Mouse (Mus musculus) retina, adult 2 months (tissue): Measurements from ENCODE around the gene Oasl2.
"Not testable (repeated sequence)": the region's sequence is repeated elsewhere in the genome, so short reads cannot be mapped to it uniquely, and the experiment has no call there.

Experiments
- DNase-seq: peaks from one replicate; pipeline ENCODE4 v3.0.0-alpha.2; 2012; ENCODE audit warnings: low read depth, low spot score

The Oasl2 gene

DNA sequence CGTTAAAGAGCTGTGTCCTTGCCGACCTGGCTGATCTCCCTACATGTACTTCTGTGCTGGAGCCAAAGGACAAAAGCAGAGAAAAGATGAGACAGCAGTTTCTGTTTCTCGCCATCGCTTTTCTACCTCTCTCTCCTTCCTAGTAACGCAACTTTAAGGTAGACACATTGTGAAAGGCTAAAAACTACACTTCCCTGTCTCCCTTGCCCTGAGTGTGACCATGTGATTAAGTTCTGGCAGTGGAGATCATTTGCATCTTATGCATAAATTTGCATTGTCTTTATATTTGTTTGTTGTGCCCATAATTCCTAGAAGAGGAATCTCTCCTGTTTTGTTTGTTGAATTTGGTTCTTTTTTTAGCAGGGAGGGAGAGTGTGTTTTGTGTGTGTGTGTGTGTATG is 19.1 kb downstream of the Oasl2 start:
- DNase-seq = no peak

DNA sequence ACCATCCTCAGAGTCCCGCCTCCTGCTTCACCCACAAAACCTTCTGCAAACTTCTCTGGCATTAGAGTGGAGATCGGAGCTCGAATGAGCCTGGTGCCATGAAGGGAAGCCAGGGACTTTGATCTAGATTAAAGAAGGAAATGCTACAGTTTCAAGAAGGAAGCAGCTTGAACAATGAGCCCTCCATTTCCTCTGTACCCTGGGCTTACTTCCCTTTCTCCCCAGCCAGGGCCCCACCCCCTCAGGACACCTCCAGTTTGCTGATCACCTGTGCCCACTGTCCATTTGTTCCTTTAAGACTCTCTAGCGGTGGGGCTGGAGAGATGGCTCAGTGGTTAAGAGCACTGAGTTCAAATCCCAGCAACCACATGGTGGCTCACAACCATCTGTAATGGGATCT is 20.0 kb downstream of the Oasl2 start:
- no peak for DNase-seq

DNA sequence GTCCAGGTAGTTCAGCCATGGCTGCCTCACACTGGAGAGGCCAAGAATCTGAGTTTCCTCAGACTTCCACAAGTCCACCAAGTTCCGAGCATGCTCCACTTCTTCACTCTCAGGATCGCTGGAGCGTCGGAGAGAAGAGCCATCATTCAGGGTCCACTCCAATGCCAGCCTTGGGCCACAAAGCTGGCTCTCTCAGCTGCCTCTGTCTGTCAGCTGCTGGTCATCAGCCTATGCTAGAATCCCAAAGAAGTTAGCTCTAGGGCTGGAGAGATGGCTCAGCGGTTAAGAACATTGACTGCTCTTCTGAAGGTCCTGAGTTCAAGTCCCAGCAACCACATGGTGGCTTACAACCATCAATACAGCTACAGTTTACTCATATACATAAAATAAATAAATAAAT is 20.6 kb downstream of the Oasl2 start:
- not testable (repeated sequence) for DNase-seq

DNA sequence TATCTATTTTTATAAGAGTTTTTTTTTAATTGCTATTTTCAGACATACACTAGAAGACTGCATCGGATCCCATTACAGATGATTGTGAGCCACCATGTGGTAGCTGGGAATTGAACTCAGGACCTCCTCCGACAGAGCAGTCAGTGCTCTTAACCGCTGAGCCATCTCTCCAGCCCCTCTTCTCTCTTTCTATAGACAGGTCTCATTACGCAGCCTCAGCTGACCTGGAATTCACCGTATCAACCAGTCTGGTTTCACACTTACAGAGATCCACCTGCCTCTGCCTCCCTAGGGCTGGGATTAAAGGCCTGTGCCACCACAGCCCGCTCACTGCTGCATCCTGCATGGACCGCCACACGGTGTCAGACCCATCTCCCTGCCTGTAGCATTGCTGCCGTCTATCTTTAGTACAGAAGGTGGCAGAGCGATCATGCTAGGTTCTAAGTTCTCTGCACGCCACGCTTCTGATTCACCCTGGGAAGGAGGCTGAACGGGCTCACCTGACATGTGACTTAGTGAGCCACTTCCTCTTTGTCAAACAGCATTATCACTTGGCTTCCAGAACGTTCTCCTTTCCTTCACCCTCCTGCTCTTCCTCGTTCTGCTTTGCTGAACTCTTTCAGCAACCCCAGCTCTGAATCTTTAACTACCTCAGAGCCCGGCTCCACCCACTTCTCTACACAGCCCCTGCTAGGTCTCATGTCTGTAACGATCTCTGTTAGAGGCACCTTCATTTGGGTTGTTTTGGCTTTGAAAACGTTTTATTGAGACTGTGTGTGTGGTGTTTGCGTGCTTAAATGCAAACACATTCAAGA is 25.0 kb downstream of the Oasl2 start:
- DNase-seq = no peak

DNA sequence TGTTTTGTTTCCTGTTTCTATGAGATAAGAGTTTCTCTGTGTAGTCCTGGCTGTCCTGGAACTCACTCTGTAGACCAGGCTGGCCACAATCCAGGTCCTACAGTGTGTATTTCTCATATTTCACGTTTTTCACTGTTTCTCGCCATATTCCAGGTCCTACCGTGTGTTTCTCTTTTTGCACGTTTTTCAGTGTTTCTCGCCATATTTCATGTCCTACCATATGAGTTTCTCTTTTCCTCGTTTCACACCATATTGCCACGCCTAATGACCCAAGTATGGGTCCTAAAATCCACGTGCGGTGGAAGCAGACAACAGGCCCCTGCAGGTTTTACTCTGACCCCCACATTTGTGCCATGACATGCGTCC is 25.6 kb downstream of the Oasl2 start:
- DNase-seq = no peak

DNA sequence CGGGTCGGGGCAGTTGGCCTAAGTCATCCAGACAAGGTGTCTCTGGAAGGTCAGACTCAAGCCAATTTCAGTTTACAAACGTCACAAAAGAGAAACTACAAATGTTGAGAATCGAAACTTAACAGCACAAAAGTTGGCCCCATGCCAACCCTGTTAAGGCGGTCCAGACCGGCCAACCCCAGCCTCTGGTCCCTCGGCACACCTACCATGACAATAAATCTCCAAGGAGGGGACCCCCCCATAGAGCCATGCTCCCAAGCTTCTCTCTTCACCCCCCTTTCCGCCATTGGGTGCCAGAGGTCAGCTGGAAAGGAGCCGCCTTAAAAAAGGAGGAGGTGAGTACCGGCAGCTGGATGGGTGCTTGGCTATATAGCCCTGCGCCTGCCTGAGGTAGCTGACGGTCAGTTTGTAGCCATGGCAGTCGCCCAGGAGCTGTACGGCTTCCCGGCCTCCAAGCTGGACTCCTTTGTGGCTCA is 26.3 kb downstream of the Oasl2 start, which contains the start of gene Oasl1:
Gene Oasl1 (plus strand): TSS at position 243 of the 476 bp plus-strand sequence.
- DNase-seq = no peak

DNA sequence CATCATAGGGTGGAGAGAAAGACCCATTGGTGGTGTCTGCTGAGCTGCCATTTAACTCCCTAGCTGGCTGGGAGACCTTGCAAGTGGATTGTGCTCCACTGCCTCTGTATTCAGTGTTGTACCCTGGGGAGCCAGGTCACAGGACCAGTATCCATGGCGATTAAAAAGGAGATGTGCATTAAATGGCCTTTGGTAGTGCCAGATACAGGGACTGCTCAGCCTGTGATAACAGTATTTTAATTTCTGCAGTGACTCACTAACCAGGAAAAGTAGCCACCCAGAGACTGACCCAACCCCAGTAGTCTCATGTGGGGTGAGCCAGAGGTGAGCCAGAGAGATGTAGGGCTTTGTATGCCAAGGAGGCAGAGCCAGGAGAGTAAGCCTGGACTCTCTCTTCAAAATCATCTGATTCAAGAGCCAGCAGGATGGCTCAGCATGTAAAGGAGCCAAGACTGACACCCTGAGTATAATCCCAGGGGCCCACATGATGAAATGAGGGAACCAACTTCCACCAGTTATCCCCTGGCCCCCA is 29.5 kb downstream of the Oasl2 start:
- no peak for DNase-seq

DNA sequence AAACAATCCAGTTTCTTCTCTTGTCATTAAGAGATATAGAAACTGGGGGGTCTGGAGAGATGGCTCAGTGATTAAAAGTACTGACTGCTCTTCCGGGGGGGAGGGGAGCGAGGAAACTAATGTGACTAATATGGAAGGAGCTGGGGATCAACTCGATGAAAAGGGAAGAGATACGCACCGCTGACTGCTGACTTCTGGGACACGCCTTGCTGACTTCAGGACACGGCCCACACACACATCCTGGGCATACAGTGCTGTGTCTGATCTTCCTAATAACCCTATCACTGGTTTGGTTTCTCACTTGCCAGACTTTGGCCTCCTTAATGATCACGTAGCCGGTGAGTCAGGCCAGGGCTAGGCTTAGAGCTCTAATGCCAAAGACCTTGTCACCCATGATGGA is 30.0 kb downstream of the Oasl2 start:
- no peak for DNase-seq

DNA sequence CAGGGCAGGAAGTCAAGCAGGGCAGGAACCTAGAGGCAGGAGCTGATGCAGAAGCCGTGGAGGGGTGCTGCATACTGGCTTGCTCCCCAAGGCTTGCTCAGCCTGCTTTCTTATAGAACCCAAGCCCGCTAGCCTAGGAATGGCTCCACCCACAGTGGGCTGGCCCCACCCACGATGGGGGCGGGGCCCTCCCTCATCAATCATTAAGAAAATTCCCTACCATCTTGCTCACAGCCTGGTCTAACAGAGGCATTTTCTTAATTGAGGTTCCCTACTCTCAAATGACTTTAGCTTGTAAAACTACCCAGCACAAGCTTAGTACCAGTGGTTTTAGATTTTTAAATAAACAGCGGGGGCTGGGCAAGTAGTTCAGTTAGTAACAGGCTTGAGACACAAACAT is 34.9 kb downstream of the Oasl2 start:
- DNase-seq = no peak

DNA sequence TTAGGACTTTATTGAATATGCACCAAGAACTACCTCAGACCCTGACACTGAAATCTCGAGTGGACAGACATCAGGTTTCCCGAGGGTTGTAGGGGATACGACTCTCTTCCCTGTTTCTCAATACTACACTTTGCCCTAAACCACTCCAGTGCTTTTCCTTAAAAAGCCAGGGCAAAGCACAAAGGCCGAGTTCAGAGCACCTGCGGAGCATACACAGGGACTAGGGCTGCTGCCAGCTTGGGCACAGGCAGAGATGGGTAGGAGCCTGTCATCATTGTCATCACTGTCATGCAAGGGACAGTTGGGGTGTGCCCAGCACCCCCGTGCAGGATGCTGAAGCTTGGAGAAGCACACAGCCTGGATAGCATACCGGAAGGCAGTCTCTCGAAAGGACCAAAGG is 36.5 kb downstream of the Oasl2 start:
- no peak for DNase-seq

DNA sequence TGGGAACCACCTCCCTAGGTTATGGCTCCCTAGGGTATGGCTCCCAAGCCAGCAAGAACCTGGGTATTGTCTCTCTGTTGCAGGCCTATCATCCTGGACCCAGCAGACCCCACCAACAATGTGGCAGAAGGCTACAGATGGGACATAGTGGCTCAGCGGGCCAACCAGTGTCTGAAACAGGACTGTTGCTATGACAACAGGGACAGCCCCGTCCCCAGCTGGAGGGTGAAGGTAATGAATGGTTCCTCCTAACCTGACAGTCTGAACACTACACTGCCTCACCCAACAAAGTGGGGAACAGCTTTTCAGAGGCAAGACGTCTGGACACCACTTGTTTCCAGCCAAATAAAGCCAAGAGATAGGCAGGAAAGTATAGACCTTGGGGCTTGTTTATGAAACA is 39.1 kb downstream of the Oasl2 start:
- no peak for DNase-seq

DNA sequence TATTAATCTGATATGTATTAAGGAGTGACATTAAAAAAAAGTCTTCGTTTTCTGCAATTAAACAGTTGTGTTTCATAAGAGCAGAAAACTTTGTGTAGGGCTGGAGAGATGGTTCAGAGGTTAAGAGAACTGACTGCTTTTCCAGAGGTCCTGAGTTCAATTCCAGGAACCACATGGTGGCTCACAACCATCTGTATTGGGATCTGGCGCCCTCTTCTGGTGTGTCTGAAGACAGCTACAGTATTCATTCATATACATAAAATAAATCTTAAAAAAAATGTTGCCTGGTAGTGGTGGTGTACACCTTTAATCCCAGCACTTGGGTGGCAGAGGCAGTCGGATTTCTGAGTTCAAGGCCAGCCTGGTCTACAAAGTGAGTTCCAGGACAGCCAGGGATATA is 44.4 kb downstream of the Oasl2 start:
- not testable (repeated sequence) for DNase-seq

DNA sequence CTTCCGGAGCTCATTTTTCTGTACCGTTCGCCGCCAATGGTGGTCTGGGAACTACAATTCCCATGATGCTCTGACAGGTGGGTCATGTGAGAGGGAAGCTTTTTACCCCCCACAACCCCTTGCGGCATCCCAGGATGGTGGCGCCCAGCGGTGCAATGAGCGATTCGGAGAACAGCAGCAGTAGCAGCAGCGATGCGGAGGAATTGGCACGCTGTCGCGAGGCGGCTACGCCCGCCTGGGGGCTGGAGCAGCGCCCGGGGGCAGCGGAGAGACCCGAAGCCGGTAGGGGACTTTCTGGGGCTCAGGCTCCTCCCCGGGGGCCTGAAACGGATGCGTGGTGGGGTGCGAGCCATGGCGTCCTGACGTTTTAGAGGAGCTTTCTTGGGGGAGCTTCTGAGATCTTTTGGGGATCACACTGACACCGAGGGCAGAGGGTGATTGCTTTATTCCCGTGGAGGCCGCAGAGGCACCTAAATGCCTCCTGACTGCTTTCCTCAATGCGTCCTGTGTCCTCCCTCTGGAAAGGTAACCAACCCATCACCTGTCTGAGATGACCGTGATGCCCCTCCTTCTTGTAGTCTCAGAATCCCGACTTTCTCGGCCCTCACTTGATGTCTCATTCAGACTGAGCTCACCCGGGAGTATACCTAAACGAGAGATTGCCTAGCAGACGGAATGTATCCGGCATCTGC is 45.5 kb downstream of the Oasl2 start, which contains the start of gene 2210016L21Rik:
Gene 2210016L21Rik (plus strand): TSS at position 85 of the 692 bp plus-strand sequence.
- peak; percentile 69 for DNase-seq

DNA sequence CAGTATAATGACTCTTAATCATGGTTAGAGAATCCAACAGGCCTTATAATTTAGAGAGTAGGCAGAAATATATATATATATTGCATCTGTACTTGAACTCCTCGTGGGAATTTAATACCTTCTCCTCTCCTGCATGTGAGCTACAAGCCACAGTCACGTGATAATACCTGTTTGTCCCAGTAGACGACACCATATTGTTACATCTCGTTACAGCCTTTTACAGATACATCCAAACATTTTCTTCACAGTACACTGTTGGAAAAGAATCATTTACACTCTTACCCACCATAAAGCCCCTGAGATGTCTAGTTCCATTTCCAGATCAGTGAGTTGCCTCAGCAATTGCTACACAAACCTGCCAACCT is 46.0 kb downstream of the Oasl2 start:
- no peak for DNase-seq

DNA sequence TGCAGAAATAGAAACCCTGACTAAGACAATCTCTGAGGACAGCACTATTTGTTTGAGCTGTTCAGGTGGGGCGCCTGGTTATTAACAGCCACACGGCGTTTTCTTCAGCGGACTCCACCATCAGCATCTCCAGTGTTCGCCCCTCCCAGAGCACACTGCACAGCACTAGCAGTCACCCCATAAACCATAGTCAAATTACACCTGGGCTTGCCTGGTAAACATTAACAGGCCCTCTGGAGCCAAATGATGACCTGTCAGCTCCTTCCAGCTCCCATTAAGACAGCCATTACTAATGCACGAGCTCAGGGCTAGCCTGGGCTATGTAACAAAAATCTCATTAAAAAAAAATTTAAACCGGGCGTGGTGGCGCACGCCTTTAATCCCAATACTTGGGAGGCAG is 48.3 kb downstream of the Oasl2 start:
- no peak for DNase-seq

DNA sequence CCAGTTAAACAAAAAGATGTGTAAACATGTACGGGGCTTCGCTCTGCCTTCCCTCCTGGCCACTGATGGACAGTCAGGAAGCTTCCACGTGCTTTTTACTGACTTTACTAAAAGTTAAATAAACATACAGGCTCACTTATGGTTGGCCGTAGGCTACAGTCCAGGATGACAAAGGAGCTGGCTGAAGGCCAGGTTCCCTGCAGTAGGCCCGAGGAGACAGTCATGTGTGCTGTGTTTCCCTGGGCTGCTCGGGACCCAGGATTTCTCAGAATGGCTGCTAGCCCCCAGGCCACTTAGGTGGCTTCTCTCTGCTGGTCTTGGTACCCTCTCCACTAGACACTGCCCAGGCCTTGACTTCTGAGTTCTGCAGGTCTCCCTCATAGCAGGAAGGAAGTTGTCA is 52.2 kb downstream of the Oasl2 start:
- no peak for DNase-seq

DNA sequence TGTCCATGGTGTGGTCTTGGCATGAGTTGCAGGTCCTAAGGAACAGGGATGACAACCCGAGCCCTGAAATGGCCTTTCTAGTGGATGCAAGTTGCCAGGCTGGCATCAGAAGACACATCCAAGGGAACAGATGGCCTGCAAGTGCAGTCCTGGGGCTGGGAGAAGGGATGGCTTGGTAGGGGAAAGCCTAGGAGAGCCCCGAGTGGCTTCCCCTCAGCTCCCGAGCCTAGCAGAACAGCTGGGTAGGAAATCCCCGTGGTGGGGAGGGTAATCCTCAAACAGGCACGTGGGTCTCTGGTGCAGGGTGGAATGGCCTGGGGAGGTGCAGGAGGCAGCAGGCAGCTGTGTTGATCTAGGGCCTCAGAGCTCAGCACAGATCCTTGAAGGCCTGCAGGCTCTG is 52.6 kb downstream of the Oasl2 start:
- DNase-seq = no peak

DNA sequence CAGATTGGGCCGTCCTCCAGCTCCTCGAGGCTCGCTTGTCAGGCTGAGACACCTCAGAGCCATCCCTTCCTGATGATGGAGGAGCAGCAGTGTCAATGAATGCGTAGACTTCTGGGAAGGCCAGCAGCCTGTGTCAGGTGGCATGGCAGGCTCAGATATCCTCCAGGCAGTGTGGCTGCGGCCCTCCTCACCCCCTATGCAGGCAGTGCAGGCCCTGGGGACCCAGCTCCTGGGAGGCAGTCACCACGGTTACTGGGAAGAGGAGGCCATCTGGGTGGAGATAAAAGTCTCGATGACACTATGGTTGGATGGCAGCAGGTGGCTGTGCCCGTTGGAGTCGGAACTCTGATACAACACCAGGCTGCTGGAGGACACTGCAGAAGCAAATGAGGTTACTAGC is 53.1 kb downstream of the Oasl2 start:
- no peak for DNase-seq

DNA sequence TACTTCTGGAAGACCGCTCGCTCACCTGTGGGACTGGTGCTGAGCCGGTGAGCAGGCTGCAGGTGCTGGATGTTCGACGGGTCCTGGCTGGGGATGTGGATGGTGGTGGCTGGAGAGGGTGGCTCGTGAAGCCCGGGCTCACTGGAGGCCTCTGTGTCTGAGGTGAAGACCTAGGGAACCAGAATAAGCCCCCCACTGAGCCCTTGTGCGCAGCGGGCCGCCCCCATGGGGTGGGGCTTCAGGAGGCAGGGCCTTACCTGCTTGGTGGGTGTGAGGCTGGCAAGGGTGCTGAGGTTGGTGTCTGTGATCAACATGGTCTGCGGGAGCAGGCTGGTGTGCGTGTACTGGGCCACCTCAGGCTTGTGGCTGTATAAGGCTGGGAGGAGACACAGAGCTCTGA is 53.9 kb downstream of the Oasl2 start:
- DNase-seq = no peak

DNA sequence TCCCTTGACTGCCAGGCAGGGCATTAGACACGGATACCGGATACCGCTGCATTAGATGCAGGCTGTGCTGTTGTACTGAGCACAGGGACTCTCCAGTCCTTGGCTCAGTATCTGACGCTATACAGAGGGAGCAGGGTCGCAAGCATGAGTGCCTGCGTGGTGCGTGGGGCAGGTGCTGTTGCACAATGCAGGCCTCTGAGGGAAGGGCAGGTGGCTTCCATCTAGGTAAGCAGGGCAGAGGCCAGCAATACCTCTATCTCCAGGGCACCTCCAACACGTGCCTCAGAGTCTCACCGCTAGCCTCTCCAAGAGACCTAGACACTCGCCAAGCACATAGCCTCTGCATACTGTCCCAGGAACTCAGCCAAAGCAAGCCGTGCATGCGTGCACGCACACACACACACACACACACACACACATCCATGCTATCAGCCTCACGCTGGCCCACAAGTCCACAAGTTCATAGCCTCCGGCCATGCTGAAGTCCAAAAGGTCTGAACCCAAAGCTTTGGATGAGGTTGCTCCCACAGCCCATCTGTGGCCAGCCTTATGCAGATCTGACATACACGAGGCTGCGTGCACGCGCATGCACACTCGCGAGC is 54.6 kb downstream of the Oasl2 start:
- no peak for DNase-seq

DNA sequence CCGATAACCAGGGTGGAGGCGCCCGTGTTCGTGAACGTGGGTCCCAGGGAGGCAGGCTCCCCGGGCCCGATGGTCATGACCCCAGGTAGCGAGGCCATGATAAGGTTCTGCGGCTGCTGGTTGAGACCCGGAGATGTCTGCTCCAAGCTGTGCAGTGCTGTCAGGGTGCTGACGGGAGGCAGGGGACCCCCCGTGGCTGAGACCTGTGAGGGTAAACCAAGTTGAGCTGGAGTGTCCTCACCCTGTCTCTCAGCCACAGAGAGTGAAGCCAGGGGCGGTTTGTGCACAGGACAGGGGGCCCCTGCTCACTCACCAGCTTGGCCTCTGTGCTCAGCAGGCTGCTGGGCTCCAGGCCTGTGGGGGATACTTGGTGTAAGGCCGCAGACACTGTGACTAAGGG is 56.6 kb downstream of the Oasl2 start:
- no peak for DNase-seq

DNA sequence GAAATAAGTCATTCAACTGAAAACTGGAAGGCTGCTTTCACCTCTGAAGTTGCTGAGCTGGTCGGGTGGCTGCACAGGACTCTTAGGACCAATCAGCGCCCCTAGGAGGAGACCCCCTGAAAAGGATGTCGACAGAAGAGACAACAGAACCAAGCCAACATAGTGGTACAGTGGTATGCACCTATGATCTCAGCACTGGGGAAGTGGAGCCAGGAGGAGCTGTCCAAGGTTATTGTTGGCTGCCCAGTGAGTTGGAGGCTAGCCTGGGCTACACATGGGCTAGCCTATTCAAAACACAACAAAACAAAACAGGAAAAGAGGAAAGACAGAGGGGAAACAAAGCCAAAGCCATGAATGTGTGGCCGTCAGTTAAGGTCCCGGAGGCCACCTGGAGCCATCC is 61.3 kb downstream of the Oasl2 start:
- no peak for DNase-seq
